12 mouse cellular contexts compared by ENCODE assay signal in the genomic region with DNA sequence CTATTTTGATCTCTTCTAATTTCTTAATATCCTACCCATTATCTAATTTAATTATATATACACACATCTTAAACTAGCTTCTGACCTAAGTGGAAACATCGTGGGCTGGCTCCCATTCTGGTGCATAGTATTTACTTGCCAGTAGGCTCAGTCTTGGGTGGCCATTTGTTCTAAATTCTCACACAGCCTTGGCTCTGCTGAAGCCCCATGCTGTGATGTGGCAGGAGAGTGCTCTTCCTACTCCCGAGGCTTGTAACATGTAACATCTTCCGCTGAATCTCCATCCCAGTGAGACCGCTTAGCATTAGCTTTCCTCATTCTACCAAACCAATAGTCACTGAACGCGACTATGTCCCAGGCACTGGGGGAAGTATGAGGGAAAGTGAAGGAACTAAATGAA. TPM values are rescaled to one million over a fixed set of nuclear protein-coding genes. Genes with fewer than 3 reads are reported as not detected.
DNase-seq lines count a peak whose midpoint lies in the region; ATAC-seq and TF ChIP-seq lines count a peak whose summit lies in the region.
"Had no signal": no experiment of that assay in that cellular context is flagged by ENCODE, and none has a peak within 500 bp of the region (broad histone marks: within the 10 kb centered on the region; RNA-seq: fewer than 3 reads in every experiment).

No protein-coding gene starts in this region.

- TF ChIP-seq POLR2A in limb, embryonic 14.5 days (IDR thresholded peaks at IDR 0.05; ENCODE audit: borderline replicate concordance, extremely low read depth, insufficient read depth, insufficient read length) = no peak

- H3K4me2 ChIP-seq in heart, embryonic 12.5 days = peak overlapping the region; percentile 75
- peak overlapping the region; percentile 79; the same call in 1 of the 2 replicates for H3K4me2 ChIP-seq in limb, embryonic 14.5 days (replicated peaks; ENCODE audit: low read depth, low read length, severe bottlenecking)

- no peak overlapping the region for H3K4me3 ChIP-seq in heart, embryonic 12.5 days
- no peak overlapping the region for H3K4me3 ChIP-seq in limb, embryonic 14.5 days (replicated peaks; ENCODE audit: low read length)
- H3K4me3 ChIP-seq: hindbrain, embryonic 10.5 days; left cerebral cortex, adult 2 months had no signal

- no peaks in the 10 kb centered on the region for H3K9me3 ChIP-seq in heart, embryonic 12.5 days (replicated peaks)
- no peaks in the 10 kb centered on the region for H3K9me3 ChIP-seq in limb, embryonic 14.5 days (ENCODE audit: control insufficient read depth, low read length)
- H3K9me3 ChIP-seq: hindbrain, embryonic 10.5 days had no signal

- H3K4me1 ChIP-seq in heart, embryonic 12.5 days (replicated peaks) = peaks cover 14% of the 10 kb centered on the region
- peaks cover 15% of the 10 kb centered on the region for H3K4me1 ChIP-seq in limb, embryonic 14.5 days (ENCODE audit: control insufficient read depth, insufficient read depth, low read length)

- no peak overlapping the region for H3K27ac ChIP-seq in heart, embryonic 12.5 days (ENCODE audit: poor library complexity, severe bottlenecking)
- H3K27ac ChIP-seq in limb, embryonic 14.5 days (replicated peaks; ENCODE audit: low read depth, low read length) = no peak overlapping the region
- H3K27ac ChIP-seq: hindbrain, embryonic 10.5 days; kidney, postnatal 0 days; left cerebral cortex, adult 2 months had no signal

- no peaks in the 10 kb centered on the region for H3K27me3 ChIP-seq in heart, embryonic 12.5 days (replicated peaks)
- H3K27me3 ChIP-seq in limb, embryonic 14.5 days (ENCODE audit: control insufficient read depth, insufficient read depth, low read length) = no peaks in the 10 kb centered on the region

- no peak overlapping the region for H3K9ac ChIP-seq in heart, embryonic 12.5 days
- no peak overlapping the region for H3K9ac ChIP-seq in limb, embryonic 14.5 days (ENCODE audit: low read depth, low read length, severe bottlenecking)

- H3K36me3 ChIP-seq in heart, embryonic 12.5 days = no peaks in the 10 kb centered on the region
- H3K36me3 ChIP-seq in limb, embryonic 14.5 days (ENCODE audit: control insufficient read depth, insufficient read depth, low read length) = no peaks in the 10 kb centered on the region
- H3K36me3 ChIP-seq: hindbrain, embryonic 10.5 days had no signal

- 85% methylated on average over 6 of the region's 6 CpGs for WGBS in heart, embryonic 12.5 days
- 79% methylated on average over 6 of the region's 6 CpGs for WGBS in limb, embryonic 14.5 days

- no peak for ATAC-seq in heart, embryonic 12.5 days (ENCODE audit: insufficient number of reproducible peaks, low FRiP score)
- ATAC-seq in limb, embryonic 14.5 days (ENCODE audit: low FRiP score, low read depth) = no peak
- ATAC-seq: forebrain, embryonic 14.5 days had no signal

- intact Hi-C loops in heart, postnatal 25 days (cut with DNase I) = loop anchor here (5.0 kb wide), 1 partner anchor 59 kb away; no protein-coding TSS in a partner anchor

- no peak for DNase-seq in heart, postnatal 25 days (ENCODE audit: low spot score)
- DNase-seq in brain, adult 2 months (ENCODE audit: low read depth, low spot score) = peak; percentile 79
- peak; percentile 48 for DNase-seq in cerebellum, adult 9-11 months
- no peak for DNase-seq in limb, embryonic 14.5 days (ENCODE audit: low spot score)
- DNase-seq in adrenal gland, adult (ENCODE audit: inconsistent age in 2 of 2, low spot score in 1 of 2) = no peak
- no peak for DNase-seq in ovary, postnatal 36 days (ENCODE audit: low spot score)
- DNase-seq: adrenal gland, postnatal 36 days had no signal

RNA-seq across cellular contexts. Expression of gene Il1r1, which starts 43.0 kb away (rescaled TPM):
- polyA plus RNA-seq in heart, embryonic 12.5 days (2016; fragmentation: Nextera tagmentation; extraction: Ambion mirVana) = 7.9 and 8.7 TPM in 2 replicates
- 1 to 10 TPM; 6.0 to 6.1 TPM for total RNA-seq in heart, postnatal 25 days (2021)
- polyA plus RNA-seq in limb, embryonic 14.5 days (2012; rRNA removed) = 6.6 and 6.7 TPM in 2 replicates
- 11.7 and 12.0 TPM in 2 replicates for polyA plus RNA-seq in limb, embryonic 14.5 days (2014; fragmentation: Nextera tagmentation; extraction: Ambion mirVana)

RNA-seq across cellular contexts. Expression of gene Il1rl2, which starts 56.6 kb away (rescaled TPM):
- polyA plus RNA-seq in heart, embryonic 12.5 days (2016; fragmentation: Nextera tagmentation; extraction: Ambion mirVana) = 3.6 and 3.7 TPM in 2 replicates
- 1 to 10 TPM; 1.4 to 2.2 TPM for total RNA-seq in heart, postnatal 25 days (2021)
- 7.6 and 7.8 TPM in 2 replicates for polyA plus RNA-seq in limb, embryonic 14.5 days (2012; rRNA removed)
- polyA plus RNA-seq in limb, embryonic 14.5 days (2014; fragmentation: Nextera tagmentation; extraction: Ambion mirVana) = 4.5 and 5.9 TPM in 2 replicates

Comparison
In these comparisons a context has a peak if more than half of its experiments do, and no peak if none do; other contexts are left out.
1. DNase-seq: peak in brain, adult 2 months (single experiment) and cerebellum, adult 9-11 months (single experiment); none in heart, postnatal 25 days (single experiment), limb, embryonic 14.5 days (single experiment), adrenal gland, adult (0 of 2) and ovary, postnatal 36 days (single experiment).